ENCODE assay signal across 8 mouse cellular contexts in genomic region chr16:17124119-17124870, GRCm38 (mm10). TPM values are rescaled to one million over a fixed set of nuclear protein-coding genes. Genes with fewer than 3 reads are reported as not detected.
DNase-seq lines count a peak whose midpoint lies in the region; ATAC-seq and TF ChIP-seq lines count a peak whose summit lies in the region.

No protein-coding gene starts in this region.

- peak; percentile 43 to 44 for DNase-seq in kidney, postnatal 4 days
- DNase-seq in kidney, adult 8-10 months = no peak
- DNase-seq in embryonic facial prominence, embryonic 11.5 days (ENCODE audit: low spot score) = peak; percentile 81
- no peak for DNase-seq in ovary, postnatal 36 days (ENCODE audit: low spot score)
- no peak for DNase-seq in natural killer cell, adult 2 months (ENCODE audit: low spot score in 2 of 2)
- no peak for DNase-seq in gastrocnemius, adult 18-20 months (ENCODE audit: low spot score)

- no peak for TF ChIP-seq CTCF in intestine, postnatal 0 days (IDR thresholded peaks at IDR 0.05; ENCODE audit: low read depth)

- under 1% methylated on average over 22 of the region's 22 CpGs for WGBS in embryonic facial prominence, embryonic 11.5 days
- 7% methylated on average over 22 of the region's 22 CpGs for WGBS in intestine, postnatal 0 days
- under 1% methylated on average over 22 of the region's 22 CpGs for WGBS in neural tube, embryonic 12.5 days

- peak overlapping the region; percentile 84 for H3K4me2 ChIP-seq in embryonic facial prominence, embryonic 11.5 days (ENCODE audit: low read depth, low read length)
- peak overlapping the region; percentile 68 for H3K4me2 ChIP-seq in intestine, postnatal 0 days (replicated peaks; ENCODE audit: low read depth)
- H3K4me2 ChIP-seq in neural tube, embryonic 12.5 days (replicated peaks) = peak overlapping the region; percentile 82

- H3K4me3 ChIP-seq in embryonic facial prominence, embryonic 11.5 days (ENCODE audit: low read depth, low read length) = peak overlapping the region; percentile 69
- H3K4me3 ChIP-seq in intestine, postnatal 0 days (ENCODE audit: low read depth, low read length) = peak overlapping the region; percentile 24
- peak overlapping the region; percentile 53 for H3K4me3 ChIP-seq in neural tube, embryonic 12.5 days

- H3K36me3 ChIP-seq in embryonic facial prominence, embryonic 11.5 days (replicated peaks; ENCODE audit: control insufficient read depth, insufficient read depth, low read depth, low read length) = peaks cover 10% of the 10 kb centered on the region
- H3K36me3 ChIP-seq in intestine, postnatal 0 days (ENCODE audit: control insufficient read depth, insufficient read depth) = peaks cover 13% of the 10 kb centered on the region; the same call in 1 of the 2 replicates
- peaks cover 29% of the 10 kb centered on the region for H3K36me3 ChIP-seq in neural tube, embryonic 12.5 days

- peak overlapping the region; percentile 66 for H3K27ac ChIP-seq in embryonic facial prominence, embryonic 11.5 days (replicated peaks; ENCODE audit: low read depth, low read length)
- no peak overlapping the region for H3K27ac ChIP-seq in intestine, postnatal 0 days (ENCODE audit: low read depth, low read length)
- H3K27ac ChIP-seq in neural tube, embryonic 12.5 days = no peak overlapping the region

- H3K9me3 ChIP-seq in embryonic facial prominence, embryonic 11.5 days (replicated peaks; ENCODE audit: control insufficient read depth, low read length) = no peaks in the 10 kb centered on the region
- H3K9me3 ChIP-seq in intestine, postnatal 0 days (ENCODE audit: control insufficient read depth) = no peaks in the 10 kb centered on the region
- H3K9me3 ChIP-seq in neural tube, embryonic 12.5 days = no peaks in the 10 kb centered on the region

- ATAC-seq in embryonic facial prominence, embryonic 11.5 days (replicated peaks; ENCODE audit: insufficient number of reproducible peaks, low FRiP score, low TSS enrichment, low read depth) = peak; percentile 44
- no peak for ATAC-seq in intestine, postnatal 0 days
- ATAC-seq in neural tube, embryonic 12.5 days (ENCODE audit: low FRiP score, low read depth) = peak; percentile 61

- no peaks in the 10 kb centered on the region for H3K27me3 ChIP-seq in embryonic facial prominence, embryonic 11.5 days (ENCODE audit: control insufficient read depth, insufficient read depth, low read length)
- no peaks in the 10 kb centered on the region for H3K27me3 ChIP-seq in intestine, postnatal 0 days (replicated peaks; ENCODE audit: control insufficient read depth, insufficient read depth, low read length)
- H3K27me3 ChIP-seq in neural tube, embryonic 12.5 days (replicated peaks) = no peaks in the 10 kb centered on the region; the same call in 1 of the 2 replicates

- peak overlapping the region; percentile 61 for H3K9ac ChIP-seq in embryonic facial prominence, embryonic 11.5 days (replicated peaks; ENCODE audit: low read length)
- H3K9ac ChIP-seq in intestine, postnatal 0 days (ENCODE audit: low read depth, low read length) = peak overlapping the region; percentile 13; the same call in 1 of the 2 replicates
- H3K9ac ChIP-seq in neural tube, embryonic 12.5 days = peak overlapping the region; percentile 79

- peaks cover 2% of the 10 kb centered on the region; the same call in 1 of the 2 replicates for H3K4me1 ChIP-seq in embryonic facial prominence, embryonic 11.5 days (ENCODE audit: control insufficient read depth, insufficient read depth, low read length)
- H3K4me1 ChIP-seq in intestine, postnatal 0 days (replicated peaks; ENCODE audit: control insufficient read depth, insufficient read depth, low read length) = peaks cover 8% of the 10 kb centered on the region
- H3K4me1 ChIP-seq in neural tube, embryonic 12.5 days = peaks cover 25% of the 10 kb centered on the region

RNA-seq across cellular contexts. Expression of gene 2610318N02Rik, which starts 0.7 kb away (rescaled TPM):
- polyA plus RNA-seq in embryonic facial prominence, embryonic 11.5 days (2014; fragmentation: Nextera tagmentation; extraction: Ambion mirVana) = 107 and 108 TPM in 2 replicates
- 7.1 and 7.9 TPM in 2 replicates for polyA plus RNA-seq in intestine, postnatal 0 days (2015; fragmentation: Nextera tagmentation; extraction: Ambion mirVana)
- 66.0 and 66.3 TPM in 2 replicates for polyA plus RNA-seq in neural tube, embryonic 12.5 days (2016; fragmentation: Nextera tagmentation; extraction: Ambion mirVana)
- not detected for total RNA-seq in gastrocnemius, adult 18-20 months (2021)

RNA-seq across cellular contexts. Expression of gene Sdf2l1, which starts 7.9 kb away (rescaled TPM):
- 57.2 and 65.8 TPM in 2 replicates for polyA plus RNA-seq in embryonic facial prominence, embryonic 11.5 days (2014; fragmentation: Nextera tagmentation; extraction: Ambion mirVana)
- polyA plus RNA-seq in intestine, postnatal 0 days (2015; fragmentation: Nextera tagmentation; extraction: Ambion mirVana) = 67.9 and 70.3 TPM in 2 replicates
- 61.5 and 79.9 TPM in 2 replicates for polyA plus RNA-seq in neural tube, embryonic 12.5 days (2016; fragmentation: Nextera tagmentation; extraction: Ambion mirVana)
- 1 to 10 TPM; 4.7 to 5.9 TPM for total RNA-seq in gastrocnemius, adult 18-20 months (2021)

RNA-seq across cellular contexts. Expression of gene Ppil2, which starts 13.2 kb away (rescaled TPM):
- polyA plus RNA-seq in embryonic facial prominence, embryonic 11.5 days (2014; fragmentation: Nextera tagmentation; extraction: Ambion mirVana) = 129 and 142 TPM in 2 replicates
- polyA plus RNA-seq in intestine, postnatal 0 days (2015; fragmentation: Nextera tagmentation; extraction: Ambion mirVana) = 71.9 and 78.7 TPM in 2 replicates
- 159 and 161 TPM in 2 replicates for polyA plus RNA-seq in neural tube, embryonic 12.5 days (2016; fragmentation: Nextera tagmentation; extraction: Ambion mirVana)
- 10 to 100 TPM; 22.9 to 30.8 TPM for total RNA-seq in gastrocnemius, adult 18-20 months (2021)

RNA-seq across cellular contexts. Expression of gene Ydjc, which starts 20.1 kb away (rescaled TPM):
- polyA plus RNA-seq in embryonic facial prominence, embryonic 11.5 days (2014; fragmentation: Nextera tagmentation; extraction: Ambion mirVana) = 6.2 and 8.8 TPM in 2 replicates
- polyA plus RNA-seq in intestine, postnatal 0 days (2015; fragmentation: Nextera tagmentation; extraction: Ambion mirVana) = 24.6 and 28.8 TPM in 2 replicates
- polyA plus RNA-seq in neural tube, embryonic 12.5 days (2016; fragmentation: Nextera tagmentation; extraction: Ambion mirVana) = 21.4 and 23.0 TPM in 2 replicates
- under 1 TPM in 1 of 2 experiments, not detected in 1; 0.17 TPM for total RNA-seq in gastrocnemius, adult 18-20 months (2021)

RNA-seq across cellular contexts. Expression of gene Ccdc116, which starts 22.7 kb away (rescaled TPM):
- 0.24 and 0.49 TPM in 2 replicates for polyA plus RNA-seq in embryonic facial prominence, embryonic 11.5 days (2014; fragmentation: Nextera tagmentation; extraction: Ambion mirVana)
- 1.7 and 2.0 TPM in 2 replicates for polyA plus RNA-seq in intestine, postnatal 0 days (2015; fragmentation: Nextera tagmentation; extraction: Ambion mirVana)
- polyA plus RNA-seq in neural tube, embryonic 12.5 days (2016; fragmentation: Nextera tagmentation; extraction: Ambion mirVana) = 1.4 and 1.5 TPM in 2 replicates
- total RNA-seq in gastrocnemius, adult 18-20 months (2021) = under 1 TPM in 1 of 2 experiments, not detected in 1; 0.09 TPM

Comparison
In these comparisons a context has a peak if more than half of its experiments do, and no peak if none do; other contexts are left out.
1. DNase-seq: peak in kidney, postnatal 4 days (2 of 2) and embryonic facial prominence, embryonic 11.5 days (single experiment); none in kidney, adult 8-10 months (0 of 2), ovary, postnatal 36 days (single experiment), natural killer cell, adult 2 months (0 of 2) and gastrocnemius, adult 18-20 months (single experiment).
2. H3K9ac ChIP-seq: peak in every context shown above with its lines; median percentile 79 in neural tube, embryonic 12.5 days; 61 in embryonic facial prominence, embryonic 11.5 days; 13 in intestine, postnatal 0 days.
3. Peak in every context shown above with its lines, with median percentiles within 50 percentile points of each other: H3K4me2 ChIP-seq and H3K4me3 ChIP-seq.